Mouse (Mus musculus) kidney, embryonic 14.5 days (tissue): ENCODE results near the gene Pheta2. TPM values are rescaled to one million over a fixed set of nuclear protein-coding genes. Genes with fewer than 3 reads are reported as not detected.

ENCODE experiments used
- microRNA-seq: library from miRNA; unstranded; fragments of <30 nt; microRNA quantifications from one replicate; pipeline ENCODE4, GENCODE M21; 2016
- polyA plus RNA-seq: library from polyadenylated mRNA; unstranded; fragments of >200 nt; fragmentation: Nextera tagmentation; extraction: Ambion mirVana; gene quantifications from 2 replicates; pipeline ENCODE4 v1.2.1, GENCODE M21; 2014

Gene Pheta2
- polyA plus RNA-seq, 1 experiment from 2014 or later, result 8.9 TPM

Small RNA genes within 50 kb of the gene (microRNA-seq; reads per million reads assigned to microRNA genes)
- gene Mir7684, result not detected

Other genes starting within 250 kb of the Pheta2 start
- gene Ccdc134, start 211.0 kb upstream of the Pheta2 start, polyA plus RNA-seq, result 12.8 and 19.6 TPM in 2 replicates
- gene Srebf2, start 191.8 kb upstream of the Pheta2 start, polyA plus RNA-seq, result 76.9 and 114 TPM in 2 replicates
- gene Shisa8, start 126.1 kb upstream of the Pheta2 start, polyA plus RNA-seq, result 0.80 and 1.1 TPM in 2 replicates
- gene Tnfrsf13c, start 114.6 kb upstream of the Pheta2 start, polyA plus RNA-seq, result 0.12 and 0.13 TPM in 2 replicates
- gene Cenpm, start 94.2 kb upstream of the Pheta2 start, polyA plus RNA-seq, result 83.3 and 116 TPM in 2 replicates
- not detected in 2 replicates for gene 1500009C09Rik, start 86.5 kb upstream of the Pheta2 start, polyA plus RNA-seq
- gene Sept3, start 64.0 kb upstream of the Pheta2 start, polyA plus RNA-seq, result 8.6 and 15.8 TPM in 2 replicates
- 0.23 and 0.65 TPM in 2 replicates for gene Wbp2nl, start 40.0 kb upstream of the Pheta2 start, polyA plus RNA-seq
- 43.6 and 57.3 TPM in 2 replicates for gene Naga, start within 50 bp of the Pheta2 start, polyA plus RNA-seq
- 276 and 306 TPM in 2 replicates for gene Smdt1, start within 50 bp of the Pheta2 start, polyA plus RNA-seq
- 396 and 553 TPM in 2 replicates for gene Ndufa6, start 15.4 kb downstream of the Pheta2 start, polyA plus RNA-seq
- gene Cyp2d22, start 41.3 kb downstream of the Pheta2 start, polyA plus RNA-seq, result 7.0 and 8.2 TPM in 2 replicates
- gene Cyp2d11, start 55.1 kb downstream of the Pheta2 start, polyA plus RNA-seq, result not detected in 2 replicates
- not detected in 2 replicates for gene Cyp2d10, start 68.3 kb downstream of the Pheta2 start, polyA plus RNA-seq
- 0.16 TPM in 1 of 2 replicates, not detected in the other for gene Cyp2d9, start 94.5 kb downstream of the Pheta2 start, polyA plus RNA-seq
- gene Cyp2d12, start 216.1 kb downstream of the Pheta2 start, polyA plus RNA-seq, result not detected in 2 replicates